Mouse (Mus musculus) midbrain, embryonic 15.5 days (tissue): Measurements from ENCODE around the gene Pdgfd. TPM values are rescaled to one million over a fixed set of nuclear protein-coding genes. Genes with fewer than 3 reads are reported as not detected.

ENCODE experiments used
- ATAC-seq: fragments of 200-750 bp; cut with Nextera tagmentation; replicated peaks from 2 replicates; pipeline ENCODE4 v1.8.0; 2017; ENCODE audit warnings: moderate TSS enrichment
- H3K27ac ChIP-seq: fragments of 300-500 bp; sonication (generic); 2 replicates; pipeline ENCODE4 v1.5.1; 2015; ENCODE audit warnings: mild to moderate bottlenecking, inconsistent platforms
- H3K27me3 ChIP-seq: fragments of 300-500 bp; sonication (generic); replicated peaks from 2 replicates; pipeline ENCODE4 v1.6.1; 2015; ENCODE audit warnings: inconsistent platforms
- H3K36me3 ChIP-seq: fragments of 300-500 bp; sonication (generic); replicated peaks from 2 replicates; pipeline ENCODE4 v1.6.1; 2015; ENCODE audit warnings: inconsistent platforms
- H3K4me1 ChIP-seq: fragments of 300-500 bp; sonication (generic); 2 replicates; pipeline ENCODE4 v1.6.1; 2015; ENCODE audit warnings: inconsistent platforms
- H3K4me2 ChIP-seq: fragments of 300-500 bp; sonication (generic); 2 replicates; pipeline ENCODE4 v1.6.1; 2015; ENCODE audit warnings: inconsistent platforms, mild to moderate bottlenecking, moderate library complexity
- H3K4me3 ChIP-seq: fragments of 300-500 bp; sonication (generic); 2 replicates; pipeline ENCODE4 v1.5.1; 2015; ENCODE audit warnings: mild to moderate bottlenecking, inconsistent platforms
- H3K9ac ChIP-seq: fragments of 300-500 bp; sonication (generic); 2 replicates; pipeline ENCODE4 v1.6.1; 2015; ENCODE audit warnings: mild to moderate bottlenecking, inconsistent platforms
- H3K9me3 ChIP-seq: fragments of 300-500 bp; sonication (generic); 2 replicates; pipeline ENCODE4 v1.6.1; 2016; ENCODE audit warnings: inconsistent platforms
- WGBS: fragments of 180-500 bp; shearing (Covaris S2); methylation state at CpG from one replicate; pipeline ENCODE4 v1.1.7; 2015; ENCODE audit warnings: mixed read lengths; 5-methylcytosine and 5-hydroxymethylcytosine counted together
- polyA plus RNA-seq: library from polyadenylated mRNA; unstranded; fragments of >200 nt; fragmentation: Nextera tagmentation; extraction: Ambion mirVana; gene quantifications from 2 replicates; pipeline ENCODE4 v1.2.1, GENCODE M21; 2015

Pdgfd gene
- polyA plus RNA-seq, 1 experiment from 2014 or later = 2.4 TPM

DNA sequence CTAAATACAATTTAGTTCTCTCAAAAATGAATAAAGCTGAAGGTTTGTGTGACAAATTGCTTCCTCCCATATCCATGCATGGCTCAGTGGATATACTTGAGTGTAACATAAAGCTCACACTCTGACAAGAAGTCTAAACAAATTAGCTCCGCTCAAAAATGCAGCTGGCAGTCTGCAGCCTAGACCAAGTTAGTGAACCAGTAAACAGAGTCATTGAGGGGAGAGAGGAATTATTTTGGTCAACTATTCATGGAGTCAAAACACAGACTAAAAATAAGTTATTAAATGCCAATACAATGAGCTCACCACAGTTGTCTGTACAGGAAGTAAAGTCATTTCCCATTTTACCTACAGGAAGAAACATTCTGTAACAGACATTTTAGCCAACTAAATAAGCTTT, 233.4 kb downstream of the Pdgfd start:
- H3K27ac ChIP-seq = no peak overlapping the region
- H3K9me3 ChIP-seq = no peaks in the 10 kb centered on the region
- no peak overlapping the region for H3K4me3 ChIP-seq
- no peaks in the 10 kb centered on the region for H3K27me3 ChIP-seq
- WGBS = 65% methylated on average over 1 of the region's 1 CpGs
- H3K9ac ChIP-seq = no peak overlapping the region
- no peak overlapping the region for H3K4me2 ChIP-seq
- H3K4me1 ChIP-seq = no peaks in the 10 kb centered on the region
- ATAC-seq = no peak
- no peaks in the 10 kb centered on the region for H3K36me3 ChIP-seq

DNA sequence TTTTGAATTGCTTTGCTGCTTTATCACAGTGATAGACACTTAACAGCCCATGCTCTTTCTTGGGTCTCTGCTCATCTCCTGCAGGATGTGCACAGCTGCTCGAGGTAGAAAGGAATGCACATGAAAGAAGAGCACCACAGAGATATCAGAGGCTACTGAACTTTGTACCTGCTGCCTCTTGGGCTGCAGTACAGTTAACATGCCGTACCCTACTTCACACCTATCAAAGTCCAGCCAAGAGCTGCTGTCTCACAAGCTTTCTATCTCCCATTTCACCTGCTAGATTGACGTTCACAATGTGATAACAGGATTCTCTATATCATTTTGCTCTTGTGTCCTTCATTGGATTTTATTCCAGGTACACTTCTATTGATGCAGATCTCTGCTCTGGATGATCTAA, 238.2 kb downstream of the Pdgfd start:
- no peaks in the 10 kb centered on the region for H3K27me3 ChIP-seq
- no peak overlapping the region for H3K9ac ChIP-seq
- no peak for ATAC-seq
- 68% methylated on average over 3 of the region's 3 CpGs for WGBS
- H3K4me3 ChIP-seq = no peak overlapping the region
- H3K4me2 ChIP-seq = no peak overlapping the region
- no peaks in the 10 kb centered on the region for H3K9me3 ChIP-seq
- H3K36me3 ChIP-seq = no peaks in the 10 kb centered on the region
- H3K27ac ChIP-seq = no peak overlapping the region
- no peaks in the 10 kb centered on the region for H3K4me1 ChIP-seq

DNA sequence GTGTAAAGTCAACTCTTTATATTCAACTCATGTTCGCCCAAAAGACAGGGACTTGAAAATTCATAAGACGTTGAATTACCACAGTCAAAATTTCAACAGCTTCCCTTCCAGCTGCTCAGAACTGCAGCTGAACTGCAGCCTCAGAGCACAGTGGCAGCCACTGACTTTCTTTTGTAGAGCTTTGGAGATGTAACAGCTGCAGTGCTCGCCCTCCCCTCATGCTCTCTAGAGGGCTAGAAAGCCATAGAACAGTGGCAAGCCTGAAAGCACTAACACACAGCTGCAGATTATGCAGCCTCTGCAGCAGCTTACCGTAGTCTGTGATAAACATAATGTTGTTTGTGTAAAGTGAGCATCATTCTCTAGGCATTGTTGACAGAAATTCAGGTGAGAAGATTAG, 239.6 kb downstream of the Pdgfd start:
- H3K27me3 ChIP-seq = no peaks in the 10 kb centered on the region
- no peak overlapping the region for H3K4me3 ChIP-seq
- no peaks in the 10 kb centered on the region for H3K36me3 ChIP-seq
- 48% methylated on average over 4 of the region's 4 CpGs for WGBS
- H3K27ac ChIP-seq = no peak overlapping the region
- H3K9ac ChIP-seq = no peak overlapping the region
- no peaks in the 10 kb centered on the region for H3K9me3 ChIP-seq
- ATAC-seq = peak; percentile 85
- H3K4me2 ChIP-seq = no peak overlapping the region
- no peaks in the 10 kb centered on the region for H3K4me1 ChIP-seq

DNA sequence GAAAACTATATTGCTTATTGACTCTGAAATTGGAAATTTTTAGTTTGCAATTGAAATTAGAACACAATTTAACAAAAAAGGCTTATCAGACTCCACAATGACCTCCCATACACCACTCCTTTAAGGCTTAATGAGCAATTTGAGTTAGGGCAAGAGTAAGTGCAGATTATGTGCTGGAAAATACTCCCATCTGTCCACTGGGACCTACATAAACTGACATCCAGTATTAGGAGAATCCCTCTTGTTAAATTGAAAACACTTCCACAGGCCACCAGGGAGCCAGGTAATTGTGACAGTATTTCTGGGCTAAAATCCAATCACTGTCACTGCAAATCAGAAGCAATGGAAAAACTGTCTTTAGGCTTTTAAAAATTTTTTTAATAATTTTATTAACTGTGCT, 256.2 kb downstream of the Pdgfd start:
- ATAC-seq = no peak
- H3K36me3 ChIP-seq = no peaks in the 10 kb centered on the region
- no peaks in the 10 kb centered on the region for H3K9me3 ChIP-seq
- no peaks in the 10 kb centered on the region for H3K4me1 ChIP-seq
- H3K4me2 ChIP-seq = no peak overlapping the region
- H3K9ac ChIP-seq = no peak overlapping the region
- no peak overlapping the region for H3K4me3 ChIP-seq
- H3K27ac ChIP-seq = no peak overlapping the region
- no peaks in the 10 kb centered on the region for H3K27me3 ChIP-seq

Other genes with a start within 250 kb of the Pdgfd start
- gene Ddi1, start 101.3 kb downstream of the Pdgfd start, polyA plus RNA-seq = 0.03 TPM in 1 of 2 replicates, not detected in the other